Mouse (Mus musculus) intestine, postnatal 0 days (tissue): ENCODE data around the gene Cpsf4. TPM values are rescaled to one million over a fixed set of nuclear protein-coding genes. Genes with fewer than 3 reads are reported as not detected.

ENCODE experiments used
- ATAC-seq: fragments of 200-750 bp; cut with Nextera tagmentation; 2 replicates; pipeline ENCODE4 v1.8.0; 2017; ENCODE audit warnings: mild to moderate bottlenecking, moderate TSS enrichment, moderate library complexity
- H3K27ac ChIP-seq: fragments of 300-500 bp; sonication (generic); 2 replicates; pipeline ENCODE4 v1.5.1; 2014; ENCODE audit warnings: mild to moderate bottlenecking, low read depth, low read length, moderate library complexity
- H3K27me3 ChIP-seq: fragments of 300-500 bp; sonication (generic); replicated peaks from 2 replicates; pipeline ENCODE4 v1.6.1; 2014; ENCODE audit warnings: low read length, mixed read lengths; ENCODE audit not compliant: control insufficient read depth, insufficient read depth
- H3K36me3 ChIP-seq: fragments of 300-500 bp; sonication (generic); 2 replicates; pipeline ENCODE4 v1.6.1; 2014; ENCODE audit warnings: mild to moderate bottlenecking, moderate library complexity; ENCODE audit not compliant: control insufficient read depth, insufficient read depth
- H3K4me1 ChIP-seq: fragments of 300-500 bp; sonication (generic); replicated peaks from 2 replicates; pipeline ENCODE4 v1.6.1; 2014; ENCODE audit warnings: antibody characterized with exemption, low read length, mixed read lengths; ENCODE audit not compliant: control insufficient read depth, insufficient read depth
- H3K4me2 ChIP-seq: fragments of 300-500 bp; sonication (generic); replicated peaks from 2 replicates; pipeline ENCODE4 v1.6.1; 2014; ENCODE audit warnings: low read depth, mild to moderate bottlenecking, moderate library complexity
- H3K4me3 ChIP-seq: fragments of 300-500 bp; sonication (generic); 2 replicates; pipeline ENCODE4 v1.5.1; 2014; ENCODE audit warnings: low read depth, low read length
- H3K9ac ChIP-seq: fragments of 300-500 bp; sonication (generic); 2 replicates; pipeline ENCODE4 v1.6.1; 2014; ENCODE audit warnings: mild to moderate bottlenecking, low read depth, low read length
- H3K9me3 ChIP-seq: fragments of 300-500 bp; sonication (generic); 2 replicates; pipeline ENCODE4 v1.6.1; 2016; ENCODE audit warnings: mixed run types; ENCODE audit not compliant: control insufficient read depth
- CTCF ChIP-seq: sonication (generic); IDR thresholded peaks from 2 replicates; pipeline ENCODE4 v1.5.1; 2016; ENCODE audit warnings: low read depth, mild to moderate bottlenecking, control low read depth, antibody characterized with exemption, moderate library complexity
- WGBS: fragments of 180-500 bp; shearing (Covaris S2); extraction: QIAGEN DNeasy Blood & Tissue Kit; methylation state at CpG from one replicate; pipeline ENCODE4 v1.1.7; 2014; 5-methylcytosine and 5-hydroxymethylcytosine counted together
- polyA plus RNA-seq: library from polyadenylated mRNA; unstranded; fragments of >200 nt; fragmentation: Nextera tagmentation; extraction: Ambion mirVana; gene quantifications from 2 replicates; pipeline ENCODE4 v1.2.1, GENCODE M21; 2015

Cpsf4 gene
- polyA plus RNA-seq, 1 experiment from 2014 or later, result 23.1 TPM

GRCm38 (mm10) chr5:145212216-145212615 lies 45.2 kb downstream of the Cpsf4 start:
- Histone ChIP-seq H3K36me3 (peaks cover 30% of the 10 kb centered on the region), H3K9ac (no peak overlapping the region), H3K27ac (no peak overlapping the region), H3K4me1 (no peaks in the 10 kb centered on the region), H3K27me3 (no peaks in the 10 kb centered on the region), H3K4me3 (no peak overlapping the region), H3K9me3 (no peaks in the 10 kb centered on the region), H3K4me2 (no peak overlapping the region)
- ATAC-seq, result no peak
- 91% methylated on average over 4 of the region's 4 CpGs for WGBS
- no peak for TF ChIP-seq CTCF

DNA sequence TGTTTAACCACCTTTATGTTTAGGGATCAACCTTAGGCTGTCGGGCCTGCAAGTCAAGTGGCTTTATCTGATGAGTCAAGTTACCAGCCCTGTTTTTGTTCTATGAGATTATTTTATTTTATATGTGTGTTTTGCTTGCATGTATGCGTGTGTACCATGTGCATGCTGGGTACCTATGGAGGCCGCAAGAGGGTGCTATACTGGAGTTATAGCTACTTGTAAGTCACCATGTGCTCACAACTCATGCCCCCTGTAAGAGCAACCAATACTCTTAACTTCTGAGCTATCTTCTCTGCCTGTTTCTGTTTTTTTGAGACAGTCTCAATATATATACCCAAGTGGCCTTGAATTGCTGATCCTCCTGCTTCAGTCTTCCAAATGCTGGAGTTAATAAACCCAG lies 46.5 kb downstream of the Cpsf4 start:
- Histone ChIP-seq H3K4me3 (no peak overlapping the region), H3K9ac (no peak overlapping the region), H3K27ac (no peak overlapping the region), H3K4me2 (no peak overlapping the region), H3K36me3 (peaks cover 37% of the 10 kb centered on the region), H3K9me3 (no peaks in the 10 kb centered on the region), H3K4me1 (no peaks in the 10 kb centered on the region), H3K27me3 (no peaks in the 10 kb centered on the region)
- ATAC-seq, result no peak
- TF ChIP-seq CTCF, result no peak
- 93% methylated on average over 3 of the region's 3 CpGs for WGBS

DNA sequence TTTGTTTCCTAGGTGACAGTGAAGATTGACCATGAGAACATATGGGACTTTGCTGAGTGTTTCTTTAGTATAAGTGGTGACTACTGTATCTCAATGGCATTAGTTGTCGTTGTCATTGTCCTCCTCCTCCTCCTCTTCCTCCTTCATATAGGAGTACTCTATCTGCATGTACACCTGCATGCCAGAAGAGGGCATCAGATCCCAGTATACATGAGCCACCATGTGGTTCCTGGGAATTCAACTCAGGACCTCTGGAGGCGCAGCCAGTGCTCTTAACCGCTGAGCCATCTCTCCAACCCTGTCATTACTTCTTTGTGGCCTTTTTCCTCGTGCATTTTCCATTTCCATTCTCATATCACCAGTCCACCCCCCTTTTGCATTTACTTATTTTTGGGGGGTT lies 47.7 kb downstream of the Cpsf4 start:
- ATAC-seq, result no peak
- no peaks in the 10 kb centered on the region for H3K27me3 ChIP-seq
- H3K4me3 ChIP-seq, result no peak overlapping the region
- no peak overlapping the region for H3K4me2 ChIP-seq
- no peaks in the 10 kb centered on the region for H3K9me3 ChIP-seq
- peaks cover 47% of the 10 kb centered on the region for H3K36me3 ChIP-seq
- WGBS, result 62% methylated on average over 4 of the region's 4 CpGs
- TF ChIP-seq CTCF, result peak; percentile 75
- H3K27ac ChIP-seq, result no peak overlapping the region
- H3K9ac ChIP-seq, result no peak overlapping the region
- H3K4me1 ChIP-seq, result no peaks in the 10 kb centered on the region

- ATAC-seq, result peak; percentile 79
- peak overlapping the region; percentile 35 for H3K27ac ChIP-seq
These were observed 50.7 kb downstream of the Cpsf4 start for GRCm38 (mm10) chr5:145217746-145218145.

GRCm38 (mm10) chr5:145218206-145218605 lies 51.2 kb downstream of the Cpsf4 start:
- no peak overlapping the region for H3K4me2 ChIP-seq
- peaks cover 39% of the 10 kb centered on the region for H3K36me3 ChIP-seq
- no peak overlapping the region for H3K4me3 ChIP-seq
- no peaks in the 10 kb centered on the region for H3K9me3 ChIP-seq
- H3K27ac ChIP-seq, result peak overlapping the region; percentile 35
- H3K9ac ChIP-seq, result no peak overlapping the region
- ATAC-seq, result no peak
- TF ChIP-seq CTCF, result no peak
- 92% methylated on average over 21 of the region's 21 CpGs for WGBS
- H3K27me3 ChIP-seq, result no peaks in the 10 kb centered on the region
- H3K4me1 ChIP-seq, result no peaks in the 10 kb centered on the region

More at GRCm38 (mm10) chr5:145217746-145218145, 50.7 kb downstream of the Cpsf4 start:
- peaks cover 42% of the 10 kb centered on the region for H3K36me3 ChIP-seq
- no peaks in the 10 kb centered on the region for H3K9me3 ChIP-seq
- 28% methylated on average over 6 of the region's 6 CpGs for WGBS
- H3K27me3 ChIP-seq, result no peaks in the 10 kb centered on the region
- no peaks in the 10 kb centered on the region for H3K4me1 ChIP-seq
- H3K4me3 ChIP-seq, result no peak overlapping the region
- no peak overlapping the region for H3K9ac ChIP-seq
- no peak overlapping the region for H3K4me2 ChIP-seq
- no peak for TF ChIP-seq CTCF

DNA sequence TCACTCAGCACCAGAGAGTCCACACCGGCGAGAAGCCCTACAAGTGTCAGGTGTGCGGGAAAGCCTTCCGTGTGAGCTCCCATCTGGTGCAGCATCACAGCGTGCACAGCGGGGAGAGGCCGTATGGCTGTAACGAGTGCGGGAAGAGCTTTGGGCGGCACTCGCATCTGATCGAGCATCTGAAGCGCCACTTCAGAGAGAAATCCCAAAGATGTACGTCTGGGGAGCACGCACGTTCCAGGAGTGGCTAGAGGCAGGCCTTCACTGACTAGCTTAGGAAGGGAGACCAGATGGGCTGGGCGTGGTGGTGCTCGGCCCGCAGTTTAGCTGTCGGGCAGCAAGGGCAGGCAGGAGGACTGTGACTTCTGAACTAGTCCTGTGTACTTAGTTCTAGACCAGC lies 51.7 kb downstream of the Cpsf4 start:
- ATAC-seq, result no peak
- WGBS, result 89% methylated on average over 20 of the region's 20 CpGs
- Histone ChIP-seq H3K27ac (no peak overlapping the region), H3K4me1 (no peaks in the 10 kb centered on the region), H3K4me3 (no peak overlapping the region), H3K4me2 (no peak overlapping the region), H3K27me3 (no peaks in the 10 kb centered on the region), H3K36me3 (peaks cover 39% of the 10 kb centered on the region), H3K9ac (no peak overlapping the region), H3K9me3 (no peaks in the 10 kb centered on the region)
- TF ChIP-seq CTCF, result no peak

- no peaks in the 10 kb centered on the region for H3K27me3 ChIP-seq
- WGBS, result 96% methylated on average over 8 of the region's 8 CpGs
- no peaks in the 10 kb centered on the region for H3K9me3 ChIP-seq
- peaks cover 39% of the 10 kb centered on the region for H3K36me3 ChIP-seq
- no peaks in the 10 kb centered on the region for H3K4me1 ChIP-seq
- no peak overlapping the region for H3K9ac ChIP-seq
- no peak overlapping the region for H3K4me2 ChIP-seq
- no peak overlapping the region for H3K4me3 ChIP-seq
- no peak for TF ChIP-seq CTCF
- no peak overlapping the region for H3K27ac ChIP-seq
- no peak for ATAC-seq
These were observed 53.0 kb downstream of the Cpsf4 start for GRCm38 (mm10) chr5:145219981-145220380.
